Mouse (Mus musculus) ovary, postnatal 36 days (tissue): ENCODE measurements around the gene Camkk1.

ENCODE experiments used
- DNase-seq: peaks from one replicate; pipeline ENCODE4 v3.0.0; 2022; ENCODE audit warnings: low spot score, mixed read lengths

Gene Camkk1

GRCm38 (mm10) chr11:73014831-73015344 lies 3.9 kb upstream of the Camkk1 start:
- peak; percentile 32 for DNase-seq

- peak; percentile 43 for DNase-seq
These were observed 3.3 kb upstream of the Camkk1 start for GRCm38 (mm10) chr11:73015391-73016102.

- DNase-seq, result peak; percentile 23
These were observed 2.7 kb upstream of the Camkk1 start for GRCm38 (mm10) chr11:73016103-73016420.

- peak; percentile 24 for DNase-seq
These were observed 463 bp downstream of the Camkk1 start for GRCm38 (mm10) chr11:73019147-73019795.

- no peak for DNase-seq
These were observed 2.4 kb downstream of the Camkk1 start for GRCm38 (mm10) chr11:73020953-73021800.

GRCm38 (mm10) chr11:73023099-73023498 lies 4.3 kb downstream of the Camkk1 start:
- DNase-seq, result peak; percentile 20

GRCm38 (mm10) chr11:73023827-73024226 lies 5.0 kb downstream of the Camkk1 start:
- no peak for DNase-seq

- no peak for DNase-seq
These were observed 5.6 kb downstream of the Camkk1 start for GRCm38 (mm10) chr11:73024236-73024904.

- DNase-seq, result no peak
These were observed 8.2 kb downstream of the Camkk1 start for GRCm38 (mm10) chr11:73026961-73027360.

- DNase-seq, result peak; percentile 81
These were observed 12.2 kb downstream of the Camkk1 start for GRCm38 (mm10) chr11:73030821-73031498.

- DNase-seq, result no peak
These were observed 12.7 kb downstream of the Camkk1 start for GRCm38 (mm10) chr11:73031536-73031935.

GRCm38 (mm10) chr11:73036077-73036476 lies 17.3 kb downstream of the Camkk1 start:
- DNase-seq, result no peak

- DNase-seq, result no peak
These were observed 18.1 kb downstream of the Camkk1 start for GRCm38 (mm10) chr11:73036889-73037288.

GRCm38 (mm10) chr11:73037691-73038090 lies 18.9 kb downstream of the Camkk1 start:
- no peak for DNase-seq

- DNase-seq, result peak; percentile 38
These were observed 20.4 kb downstream of the Camkk1 start for GRCm38 (mm10) chr11:73039102-73039799.

GRCm38 (mm10) chr11:73044229-73044755 lies 25.5 kb downstream of the Camkk1 start:
- DNase-seq, result no peak

- DNase-seq, result no peak
These were observed 26.0 kb downstream of the Camkk1 start for GRCm38 (mm10) chr11:73044789-73045188.

GRCm38 (mm10) chr11:73047542-73047996 lies 28.8 kb downstream of the Camkk1 start, which contains the start of gene Ncbp3:
Gene Ncbp3 (plus strand): TSS chr11:73047783.
- peak; percentile 97 for DNase-seq

- DNase-seq, result no peak
These were observed 29.4 kb downstream of the Camkk1 start for GRCm38 (mm10) chr11:73048030-73048876.
